Mouse (Mus musculus) neural tube, embryonic 11.5 days (tissue): ENCODE results near the gene Gsg1l2. TPM values are rescaled to one million over a fixed set of nuclear protein-coding genes. Genes with fewer than 3 reads are reported as not detected.

ENCODE experiments used
- ATAC-seq: fragments of 200-750 bp; cut with Nextera tagmentation; 2 replicates; pipeline ENCODE4 v1.8.0; 2017; ENCODE audit warnings: moderate number of reproducible peaks, mild to moderate bottlenecking, moderate TSS enrichment, moderate library complexity; ENCODE audit not compliant: insufficient read depth, low FRiP score, low TSS enrichment
- DNase-seq: peaks from one replicate; pipeline ENCODE4 v3.0.0-alpha.2; 2015; ENCODE audit warnings: low spot score
- H3K27ac ChIP-seq: fragments of 300-500 bp; sonication (generic); 2 replicates; pipeline ENCODE4 v1.5.1; 2014; ENCODE audit warnings: low read depth, mild to moderate bottlenecking, low read length
- H3K27me3 ChIP-seq: fragments of 300-500 bp; sonication (generic); 2 replicates; pipeline ENCODE4 v1.6.1; 2014; ENCODE audit warnings: mild to moderate bottlenecking, low read length, mixed read lengths; ENCODE audit not compliant: control insufficient read depth, insufficient read depth
- H3K36me3 ChIP-seq: fragments of 300-500 bp; sonication (generic); 2 replicates; pipeline ENCODE4 v1.6.1; 2014; ENCODE audit warnings: mild to moderate bottlenecking, low read length, moderate library complexity, mixed read lengths; ENCODE audit not compliant: control insufficient read depth, insufficient read depth
- H3K4me1 ChIP-seq: fragments of 300-500 bp; sonication (generic); 2 replicates; pipeline ENCODE4 v1.6.1; 2014; ENCODE audit warnings: low read length, mixed read lengths; ENCODE audit not compliant: control insufficient read depth, insufficient read depth
- H3K4me2 ChIP-seq: fragments of 300-500 bp; sonication (generic); 2 replicates; pipeline ENCODE4 v1.6.1; 2014; ENCODE audit warnings: low read depth, mild to moderate bottlenecking, moderate library complexity
- H3K4me3 ChIP-seq: fragments of 300-500 bp; sonication (generic); 2 replicates; pipeline ENCODE4 v1.5.1; 2014; ENCODE audit warnings: low read depth, low read length
- H3K9ac ChIP-seq: fragments of 300-500 bp; sonication (generic); 2 replicates; pipeline ENCODE4 v1.6.1; 2014; ENCODE audit warnings: mild to moderate bottlenecking, low read length
- H3K9me3 ChIP-seq: fragments of 300-500 bp; sonication (generic); 2 replicates; pipeline ENCODE4 v1.6.1; 2016; ENCODE audit warnings: low read length; ENCODE audit not compliant: control insufficient read depth
- WGBS: fragments of 180-500 bp; shearing (Covaris S2); extraction: QIAGEN DNeasy Blood & Tissue Kit; methylation state at CpG from one replicate; pipeline ENCODE4 v1.1.7; 2014; 5-methylcytosine and 5-hydroxymethylcytosine counted together
- polyA plus RNA-seq: library from polyadenylated mRNA; unstranded; fragments of >200 nt; fragmentation: Nextera tagmentation; extraction: Ambion mirVana; gene quantifications from 2 replicates; pipeline ENCODE4 v1.2.1, GENCODE M21; 2014

Gene Gsg1l2
- polyA plus RNA-seq, result not detected in 2 replicates

GRCm38 (mm10) chr11:67774379-67774778 is at the start of gene Gsg1l2:
Gene Gsg1l2, plus strand, starts transcription at chr11:67774608.
- no peaks in the 10 kb centered on the region for H3K27me3 ChIP-seq
- H3K27ac ChIP-seq, result no peak within 1 kb of the TSS
- H3K4me1 ChIP-seq, result no peaks in the 10 kb centered on the region
- H3K9ac ChIP-seq, result no peak within 1 kb of the TSS
- no peak for ATAC-seq
- no peak within 1 kb of the TSS for H3K4me2 ChIP-seq
- no peak within 1 kb of the TSS for H3K4me3 ChIP-seq
- no peak for DNase-seq
- WGBS, result 74% methylated on average over 12 of the region's 12 CpGs
- H3K36me3 ChIP-seq, result no peaks in the 10 kb centered on the region
- H3K9me3 ChIP-seq, result no peaks in the 10 kb centered on the region

DNA sequence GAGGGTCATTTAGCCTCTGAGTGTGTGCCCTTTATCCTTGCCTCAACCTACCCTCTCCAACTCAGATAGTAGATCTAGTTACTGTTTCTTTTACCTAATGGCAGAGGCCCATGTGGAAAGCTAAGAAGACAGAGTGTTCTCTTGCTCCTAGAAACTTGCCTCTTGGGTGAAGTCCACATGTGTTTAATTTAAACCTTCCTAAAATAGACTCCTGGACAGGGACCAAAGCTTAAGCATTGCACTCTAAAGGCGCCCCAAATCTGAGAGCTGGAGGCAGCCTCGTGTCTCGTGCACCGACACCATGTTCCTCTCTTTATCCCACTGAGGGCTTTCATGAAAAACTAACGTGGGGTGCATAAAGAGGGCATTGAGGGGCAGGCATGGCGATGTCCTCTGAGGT is 47.3 kb upstream of the Gsg1l2 start:
- Histone ChIP-seq H3K36me3 (no peaks in the 10 kb centered on the region), H3K9ac (no peak overlapping the region), H3K4me3 (no peak overlapping the region), H3K4me2 (no peak overlapping the region), H3K27me3 (no peaks in the 10 kb centered on the region), H3K9me3 (no peaks in the 10 kb centered on the region), H3K27ac (no peak overlapping the region), H3K4me1 (no peaks in the 10 kb centered on the region)
- no peak for ATAC-seq
- 85% methylated on average over 6 of the region's 6 CpGs for WGBS
- DNase-seq, result no peak

GRCm38 (mm10) chr11:67728726-67729125 is 45.7 kb upstream of the Gsg1l2 start:
- ATAC-seq, result no peak
- Histone ChIP-seq H3K36me3 (no peaks in the 10 kb centered on the region), H3K27ac (no peak overlapping the region), H3K9ac (no peak overlapping the region), H3K4me3 (no peak overlapping the region), H3K4me2 (no peak overlapping the region), H3K4me1 (no peaks in the 10 kb centered on the region), H3K27me3 (no peaks in the 10 kb centered on the region), H3K9me3 (no peaks in the 10 kb centered on the region)
- no peak for DNase-seq

DNA sequence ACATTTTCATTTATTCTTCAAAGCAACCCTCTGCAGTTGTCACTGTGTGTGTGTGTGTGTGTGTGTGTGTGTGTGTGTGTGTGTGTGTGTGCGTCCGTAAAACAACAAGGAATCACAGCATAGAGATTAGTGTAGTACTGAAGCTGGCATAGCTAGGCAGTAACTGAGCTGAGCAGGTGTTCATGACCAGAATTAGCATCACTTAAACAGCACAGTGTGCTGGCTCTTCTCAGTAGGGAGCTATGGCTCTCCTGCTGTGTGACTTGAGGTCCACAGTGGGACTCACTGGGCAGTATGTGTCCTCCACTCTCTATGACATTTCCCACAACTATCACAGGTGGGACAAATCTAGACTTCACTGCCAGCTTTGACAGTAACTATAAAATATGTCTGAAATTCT is 43.4 kb upstream of the Gsg1l2 start:
- no peaks in the 10 kb centered on the region for H3K36me3 ChIP-seq
- no peaks in the 10 kb centered on the region for H3K27me3 ChIP-seq
- no peak overlapping the region for H3K4me2 ChIP-seq
- no peak overlapping the region for H3K9ac ChIP-seq
- no peak overlapping the region for H3K27ac ChIP-seq
- DNase-seq (no peak), ATAC-seq (no peak)
- H3K4me3 ChIP-seq, result no peak overlapping the region
- 87% methylated on average over 2 of the region's 2 CpGs for WGBS
- H3K9me3 ChIP-seq, result no peaks in the 10 kb centered on the region
- no peaks in the 10 kb centered on the region for H3K4me1 ChIP-seq

- Histone ChIP-seq H3K36me3 (no peaks in the 10 kb centered on the region), H3K4me3 (no peak overlapping the region), H3K27me3 (no peaks in the 10 kb centered on the region), H3K4me1 (no peaks in the 10 kb centered on the region), H3K4me2 (no peak overlapping the region), H3K9me3 (no peaks in the 10 kb centered on the region), H3K9ac (no peak overlapping the region), H3K27ac (no peak overlapping the region)
- no peak for DNase-seq
- ATAC-seq, result no peak
- 73% methylated on average over 1 of the region's 1 CpGs for WGBS
Observed at GRCm38 (mm10) chr11:67733726-67734125, 40.7 kb upstream of the Gsg1l2 start.

GRCm38 (mm10) chr11:67734597-67734996 is 39.8 kb upstream of the Gsg1l2 start:
- ATAC-seq (no peak), DNase-seq (no peak)
- Histone ChIP-seq H3K4me1 (no peaks in the 10 kb centered on the region), H3K4me3 (no peak overlapping the region), H3K27me3 (no peaks in the 10 kb centered on the region), H3K4me2 (no peak overlapping the region), H3K27ac (no peak overlapping the region), H3K9me3 (no peaks in the 10 kb centered on the region), H3K9ac (no peak overlapping the region), H3K36me3 (no peaks in the 10 kb centered on the region)
- 72% methylated on average over 3 of the region's 3 CpGs for WGBS

DNA sequence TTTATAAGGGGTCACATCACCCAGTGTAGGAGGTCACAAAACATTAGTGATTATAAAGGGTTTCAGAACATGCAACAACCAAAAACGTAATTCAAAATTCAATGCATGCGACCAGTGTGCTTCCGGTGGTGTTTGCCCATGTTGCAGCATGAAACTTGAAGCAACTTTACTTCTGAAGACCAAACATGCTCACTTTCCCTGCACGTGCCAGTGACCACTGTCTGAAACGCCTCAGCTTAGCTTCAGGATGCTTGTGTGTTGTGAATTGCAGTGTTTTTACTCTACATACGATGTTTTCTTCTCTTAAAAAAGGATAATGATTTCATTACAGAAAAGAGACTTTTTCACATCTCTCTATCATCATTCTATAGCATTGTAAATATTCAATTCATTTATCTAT is 36.1 kb upstream of the Gsg1l2 start:
- no peaks in the 10 kb centered on the region for H3K27me3 ChIP-seq
- no peak overlapping the region for H3K9ac ChIP-seq
- ATAC-seq (no peak), DNase-seq (no peak)
- WGBS, result 87% methylated on average over 6 of the region's 6 CpGs
- no peak overlapping the region for H3K4me3 ChIP-seq
- H3K4me2 ChIP-seq, result no peak overlapping the region
- H3K4me1 ChIP-seq, result no peaks in the 10 kb centered on the region
- no peak overlapping the region for H3K27ac ChIP-seq
- H3K36me3 ChIP-seq, result no peaks in the 10 kb centered on the region
- H3K9me3 ChIP-seq, result no peaks in the 10 kb centered on the region

DNA sequence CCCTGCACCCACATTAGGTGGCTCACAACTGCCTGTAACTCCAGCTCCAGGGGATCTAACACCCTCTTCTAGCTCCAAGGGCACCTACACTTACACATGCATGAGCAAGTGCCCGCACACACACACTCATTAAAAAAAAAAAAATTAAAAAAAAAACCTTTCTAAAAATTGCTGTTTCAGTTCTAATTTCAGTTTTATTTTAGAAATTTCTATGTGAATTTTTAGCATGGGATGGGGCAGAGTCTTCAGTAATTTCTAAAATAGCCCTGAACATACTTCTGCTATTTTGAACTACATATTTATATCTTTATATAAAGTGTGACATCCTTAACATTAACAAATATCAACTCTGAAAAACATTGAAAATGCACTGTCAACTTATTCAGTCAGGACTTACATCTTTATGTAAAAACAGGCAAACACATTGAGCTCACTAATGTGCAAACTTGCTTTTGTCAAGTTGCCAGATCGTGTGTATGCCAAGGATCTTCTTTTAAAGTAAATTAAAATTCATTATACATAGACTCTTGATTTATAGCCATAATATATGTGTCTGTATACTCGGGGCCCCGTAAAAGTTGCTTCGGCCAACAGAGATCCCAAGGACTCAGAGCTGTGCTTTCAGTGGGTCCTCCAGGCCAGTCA is 35.4 kb upstream of the Gsg1l2 start:
- Histone ChIP-seq H3K9me3 (no peaks in the 10 kb centered on the region), H3K4me1 (no peaks in the 10 kb centered on the region), H3K9ac (no peak overlapping the region), H3K4me3 (no peak overlapping the region), H3K36me3 (no peaks in the 10 kb centered on the region), H3K27ac (no peak overlapping the region), H3K27me3 (no peaks in the 10 kb centered on the region), H3K4me2 (no peak overlapping the region)
- no peak for ATAC-seq
- no peak for DNase-seq
- 86% methylated on average over 5 of the region's 5 CpGs for WGBS

- H3K9ac ChIP-seq, result no peak overlapping the region
- no peak overlapping the region for H3K4me2 ChIP-seq
- no peak overlapping the region for H3K4me3 ChIP-seq
- no peak for DNase-seq
- no peaks in the 10 kb centered on the region for H3K36me3 ChIP-seq
- H3K27me3 ChIP-seq, result no peaks in the 10 kb centered on the region
- no peak overlapping the region for H3K27ac ChIP-seq
- no peaks in the 10 kb centered on the region for H3K9me3 ChIP-seq
- no peak for ATAC-seq
- H3K4me1 ChIP-seq, result no peaks in the 10 kb centered on the region
Observed at GRCm38 (mm10) chr11:67741569-67741968, 32.8 kb upstream of the Gsg1l2 start.
